Mouse (Mus musculus) midbrain, embryonic 14.5 days (tissue): ENCODE results near the gene Klk1b3. TPM values are rescaled to one million over a fixed set of nuclear protein-coding genes. Genes with fewer than 3 reads are reported as not detected.
"Not testable (repeated sequence)": the region's sequence is repeated elsewhere in the genome, so short reads cannot be mapped to it uniquely, and the experiment has no call there.

Experiments used
- ATAC-seq: fragments of 200-750 bp; cut with Nextera tagmentation; 2 replicates; pipeline ENCODE4 v1.8.0; 2017; ENCODE audit warnings: moderate number of reproducible peaks, moderate library complexity; ENCODE audit not compliant: low FRiP score, low TSS enrichment
- DNase-seq: peaks from one replicate; pipeline ENCODE4 v3.0.0-alpha.2; 2015
- H3K27ac ChIP-seq: fragments of 300-500 bp; sonication (generic); replicated peaks from 2 replicates; pipeline ENCODE4 v1.5.1; 2014; ENCODE audit warnings: mild to moderate bottlenecking, low read depth, low read length, moderate library complexity
- H3K27me3 ChIP-seq: fragments of 300-500 bp; sonication (generic); 2 replicates; pipeline ENCODE4 v1.6.1; 2014; ENCODE audit warnings: low read length, control low read depth, mixed read lengths; ENCODE audit not compliant: control insufficient read depth, insufficient read depth
- H3K36me3 ChIP-seq: fragments of 300-500 bp; sonication (generic); 2 replicates; pipeline ENCODE4 v1.6.1; 2014; ENCODE audit warnings: low read length, control low read depth; ENCODE audit not compliant: control insufficient read depth, insufficient read depth
- H3K4me1 ChIP-seq: fragments of 300-500 bp; sonication (generic); 2 replicates; pipeline ENCODE4 v1.6.1; 2014; ENCODE audit warnings: mild to moderate bottlenecking, antibody characterized with exemption, low read length, control low read depth; ENCODE audit not compliant: control insufficient read depth, insufficient read depth
- H3K4me2 ChIP-seq: fragments of 300-500 bp; sonication (generic); 2 replicates; pipeline ENCODE4 v1.6.1; 2014; ENCODE audit warnings: mild to moderate bottlenecking, low read length, moderate library complexity
- H3K4me3 ChIP-seq: fragments of 300-500 bp; sonication (generic); replicated peaks from 2 replicates; pipeline ENCODE4 v1.5.1; 2014; ENCODE audit warnings: low read depth, low read length
- H3K9ac ChIP-seq: fragments of 300-500 bp; sonication (generic); replicated peaks from 2 replicates; pipeline ENCODE4 v1.6.1; 2014; ENCODE audit warnings: mild to moderate bottlenecking, low read length, moderate library complexity
- H3K9me3 ChIP-seq: fragments of 300-500 bp; sonication (generic); 2 replicates; pipeline ENCODE4 v1.6.1; 2016; ENCODE audit warnings: low read length, control low read depth, mixed read lengths; ENCODE audit not compliant: control insufficient read depth
- WGBS: fragments of 180-500 bp; shearing (Covaris S2); extraction: QIAGEN DNeasy Blood & Tissue Kit; methylation state at CpG from one replicate; pipeline ENCODE4 v1.1.7; 2014; 5-methylcytosine and 5-hydroxymethylcytosine counted together
- polyA plus RNA-seq: library from polyadenylated mRNA; unstranded; fragments of >200 nt; fragmentation: Nextera tagmentation; extraction: Ambion mirVana; gene quantifications from 2 replicates; pipeline ENCODE4 v1.2.1, GENCODE M21; 2014

Klk1b3 gene
- polyA plus RNA-seq, 1 experiment from 2014 or later = not detected

- Histone ChIP-seq H3K4me2 (peak overlapping the region; percentile 79), H3K36me3 (peaks cover 32% of the 10 kb centered on the region), H3K4me1 (peaks cover 13% of the 10 kb centered on the region), H3K9ac (peak overlapping the region; percentile 94), H3K27ac (peak overlapping the region; percentile 95), H3K4me3 (peak overlapping the region; percentile 91), H3K9me3 (no peaks in the 10 kb centered on the region), H3K27me3 (no peaks in the 10 kb centered on the region)
- ATAC-seq (peak; percentile 41), DNase-seq (peak; percentile 79)
- under 1% methylated on average over 22 of the region's 23 CpGs for WGBS
Measured at GRCm38 (mm10) chr7:44246984-44247470, 49.0 kb downstream of the Klk1b3 start.

GRCm38 (mm10) chr7:44247971-44248370, 50.0 kb downstream of the Klk1b3 start:
- peaks cover 41% of the 10 kb centered on the region for H3K36me3 ChIP-seq
- H3K4me2 ChIP-seq = peak overlapping the region; percentile 79
- no peak overlapping the region for H3K27ac ChIP-seq
- H3K4me1 ChIP-seq = peaks cover 13% of the 10 kb centered on the region
- H3K9me3 ChIP-seq = no peaks in the 10 kb centered on the region
- peak overlapping the region; percentile 94; the same call in 1 of the 2 replicates for H3K9ac ChIP-seq
- WGBS = 93% methylated on average over 2 of the region's 2 CpGs
- no peak for DNase-seq
- H3K27me3 ChIP-seq = no peaks in the 10 kb centered on the region
- ATAC-seq = no peak
- H3K4me3 ChIP-seq = peak overlapping the region; percentile 91

DNA sequence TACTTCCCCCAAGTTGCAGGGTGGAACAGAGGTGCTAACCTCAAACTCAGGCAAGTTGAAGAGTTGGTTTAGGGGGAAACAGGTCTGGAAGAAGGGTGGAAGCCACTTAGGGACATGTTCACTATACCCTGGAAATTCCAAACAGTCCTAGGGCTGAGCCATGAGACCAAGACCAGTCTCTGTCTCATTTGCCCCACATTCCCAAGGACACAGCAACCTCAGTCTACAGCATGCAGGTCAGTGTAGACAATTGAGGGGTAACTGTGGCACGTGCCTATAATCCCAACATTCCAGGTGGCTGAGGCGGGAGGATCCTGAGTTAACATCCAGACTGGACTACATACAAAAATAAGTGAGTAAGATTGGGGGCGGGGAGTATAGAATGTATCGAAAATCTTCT, 51.3 kb downstream of the Klk1b3 start:
- Histone ChIP-seq H3K9ac (no peak overlapping the region), H3K4me3 (no peak overlapping the region), H3K27ac (no peak overlapping the region), H3K4me2 (no peak overlapping the region), H3K9me3 (no peaks in the 10 kb centered on the region), H3K36me3 (peaks cover 52% of the 10 kb centered on the region), H3K4me1 (peaks cover 13% of the 10 kb centered on the region), H3K27me3 (no peaks in the 10 kb centered on the region)
- WGBS = 91% methylated on average over 4 of the region's 4 CpGs
- ATAC-seq = no peak
- no peak for DNase-seq

GRCm38 (mm10) chr7:44250732-44251275, 52.8 kb downstream of the Klk1b3 start:
- not testable (repeated sequence) for DNase-seq, H3K4me2 ChIP-seq, H3K27ac ChIP-seq, ATAC-seq, H3K4me3 ChIP-seq, H3K9me3 ChIP-seq, H3K4me1 ChIP-seq, H3K9ac ChIP-seq, H3K27me3 ChIP-seq
- H3K36me3 ChIP-seq = peaks cover 52% of the 10 kb centered on the region
- WGBS = 91% methylated on average over 17 of the region's 17 CpGs

Other genes starting within 250 kb of the Klk1b3 start
- gene Klk1b8, start 247.5 kb upstream of the Klk1b3 start, polyA plus RNA-seq = not detected in 2 replicates
- not detected in 2 replicates for gene Klk1b1, start 231.4 kb upstream of the Klk1b3 start, polyA plus RNA-seq
- gene Klk1b9, start 222.1 kb upstream of the Klk1b3 start, polyA plus RNA-seq = not detected in 2 replicates
- not detected in 2 replicates for gene Klk1b11, start 202.3 kb upstream of the Klk1b3 start, polyA plus RNA-seq
- gene Klk1b26, start 186.0 kb upstream of the Klk1b3 start, polyA plus RNA-seq = not detected in 2 replicates
- gene Klk1b27, start 145.9 kb upstream of the Klk1b3 start, polyA plus RNA-seq = not detected in 2 replicates
- gene Klk1b21, start 95.9 kb upstream of the Klk1b3 start, polyA plus RNA-seq = not detected in 2 replicates
- not detected in 2 replicates for gene Klk1b22, start 85.5 kb upstream of the Klk1b3 start, polyA plus RNA-seq
- gene Klk1b16, start 61.4 kb upstream of the Klk1b3 start, polyA plus RNA-seq = not detected in 2 replicates
- not detected in 2 replicates for gene Klk1b24, start 10.0 kb upstream of the Klk1b3 start, polyA plus RNA-seq
- gene Klk1b4, start 9.2 kb downstream of the Klk1b3 start, polyA plus RNA-seq = not detected in 2 replicates
- not detected in 2 replicates for gene Klk1b5, start 17.8 kb downstream of the Klk1b3 start, polyA plus RNA-seq
- gene Klk1, start 27.2 kb downstream of the Klk1b3 start, polyA plus RNA-seq = not detected in 2 replicates
- gene Gm36864, start 38.0 kb downstream of the Klk1b3 start, polyA plus RNA-seq = not detected in 2 replicates
- gene 1700028J19Rik, start 48.5 kb downstream of the Klk1b3 start, polyA plus RNA-seq = 1.3 and 1.8 TPM in 2 replicates
- 199 and 211 TPM in 2 replicates for gene 2410002F23Rik, start 48.5 kb downstream of the Klk1b3 start, polyA plus RNA-seq
- gene Acp4, start 59.2 kb downstream of the Klk1b3 start, polyA plus RNA-seq = not detected in 2 replicates
- gene Gm15517, start 63.3 kb downstream of the Klk1b3 start, polyA plus RNA-seq = 1.8 TPM in 1 of 2 replicates, not detected in the other
- gene Clec11a, start 108.7 kb downstream of the Klk1b3 start, polyA plus RNA-seq = 4.6 and 4.7 TPM in 2 replicates
- 35.1 and 37.8 TPM in 2 replicates for gene Shank1, start 112.1 kb downstream of the Klk1b3 start, polyA plus RNA-seq
- gene Syt3, start 185.9 kb downstream of the Klk1b3 start, polyA plus RNA-seq = 39.5 and 48.5 TPM in 2 replicates
- gene 1700008O03Rik, start 187.6 kb downstream of the Klk1b3 start, polyA plus RNA-seq = 1.7 and 1.9 TPM in 2 replicates
- gene Lrrc4b, start 230.8 kb downstream of the Klk1b3 start, polyA plus RNA-seq = 28.4 and 39.0 TPM in 2 replicates